Mouse (Mus musculus) left cerebral cortex, adult 9 months (tissue): Measurements from ENCODE around the gene Tespa1.
"Not testable (repeated sequence)": the region's sequence is repeated elsewhere in the genome, so short reads cannot be mapped to it uniquely, and the experiment has no call there.

Source experiments
- DNase-seq, 2 experiments: peaks; one replicate each; pipeline ENCODE4 v3.0.0; 2022; ENCODE audit warnings: low spot score in 2 of 2

Tespa1 gene

DNA sequence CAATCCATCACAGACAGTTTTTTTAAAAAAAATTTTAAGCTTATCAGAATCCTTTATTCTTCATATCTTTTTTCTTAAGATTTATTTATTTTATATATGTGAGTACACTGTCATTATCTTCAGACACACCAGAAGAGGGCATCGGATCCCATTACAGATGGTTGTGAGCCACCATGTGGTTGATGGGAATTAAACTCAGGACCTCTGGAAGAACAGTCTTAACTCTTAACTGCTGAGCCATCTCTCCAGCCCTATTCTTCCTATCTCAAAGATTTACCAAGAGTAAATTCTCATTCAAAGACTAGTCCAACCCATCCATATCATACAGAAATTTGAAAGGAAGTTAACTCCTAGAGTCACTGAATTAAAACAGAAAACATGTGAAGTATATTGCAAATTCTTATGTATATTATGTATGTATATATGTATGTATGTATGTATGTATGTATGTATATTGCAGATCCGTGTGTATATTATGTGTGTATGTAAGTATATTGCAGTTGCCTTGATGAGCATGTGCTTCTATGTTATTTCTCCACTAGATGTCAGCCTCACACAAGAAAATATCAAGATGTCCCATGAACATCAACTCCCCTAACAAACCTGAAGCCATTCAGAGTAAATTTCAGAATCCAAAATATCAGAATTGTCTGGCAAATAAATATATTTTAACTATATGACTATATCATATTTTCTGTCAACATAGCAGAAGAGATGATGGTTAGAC lies 40.9 kb downstream of the Tespa1 start:
- DNase-seq, result no peak

DNA sequence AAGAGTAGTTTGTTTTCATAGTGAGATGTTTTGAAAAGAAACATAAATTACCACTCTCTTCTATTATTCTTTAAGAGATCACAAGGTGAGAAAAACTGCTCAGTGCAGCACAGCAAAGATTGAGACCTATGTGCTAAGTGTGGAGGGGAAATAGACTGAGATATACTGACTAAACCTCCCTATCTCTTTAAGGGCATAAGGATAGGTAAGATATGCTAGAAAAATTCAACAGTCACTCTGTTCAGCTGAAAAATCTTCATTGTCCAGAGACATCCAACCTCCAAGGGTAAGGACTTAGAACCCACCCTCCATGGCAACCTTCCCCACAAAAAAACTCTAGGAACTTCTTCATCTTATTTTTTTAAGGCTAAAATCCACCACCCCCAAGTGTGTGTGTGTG lies 42.1 kb downstream of the Tespa1 start:
- DNase-seq, result no peak

DNA sequence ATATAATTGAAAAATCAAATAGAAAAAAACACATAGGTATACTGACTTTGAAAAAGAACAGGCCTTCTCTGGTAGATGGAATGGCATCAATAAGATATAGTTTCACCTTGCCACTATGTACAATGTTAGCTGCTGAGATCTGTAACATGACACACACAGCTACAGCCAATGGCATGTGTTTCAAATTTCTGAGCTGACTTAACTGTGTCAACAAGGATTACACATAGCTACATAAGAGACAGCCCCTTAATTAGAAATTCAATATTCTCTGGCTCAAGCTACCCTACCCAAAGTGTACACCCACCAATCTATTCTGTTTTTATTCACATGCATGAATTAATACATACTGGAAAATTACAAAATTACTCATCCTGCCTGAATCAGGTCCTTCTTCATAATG lies 45.7 kb downstream of the Tespa1 start:
- DNase-seq, result no peak

DNA sequence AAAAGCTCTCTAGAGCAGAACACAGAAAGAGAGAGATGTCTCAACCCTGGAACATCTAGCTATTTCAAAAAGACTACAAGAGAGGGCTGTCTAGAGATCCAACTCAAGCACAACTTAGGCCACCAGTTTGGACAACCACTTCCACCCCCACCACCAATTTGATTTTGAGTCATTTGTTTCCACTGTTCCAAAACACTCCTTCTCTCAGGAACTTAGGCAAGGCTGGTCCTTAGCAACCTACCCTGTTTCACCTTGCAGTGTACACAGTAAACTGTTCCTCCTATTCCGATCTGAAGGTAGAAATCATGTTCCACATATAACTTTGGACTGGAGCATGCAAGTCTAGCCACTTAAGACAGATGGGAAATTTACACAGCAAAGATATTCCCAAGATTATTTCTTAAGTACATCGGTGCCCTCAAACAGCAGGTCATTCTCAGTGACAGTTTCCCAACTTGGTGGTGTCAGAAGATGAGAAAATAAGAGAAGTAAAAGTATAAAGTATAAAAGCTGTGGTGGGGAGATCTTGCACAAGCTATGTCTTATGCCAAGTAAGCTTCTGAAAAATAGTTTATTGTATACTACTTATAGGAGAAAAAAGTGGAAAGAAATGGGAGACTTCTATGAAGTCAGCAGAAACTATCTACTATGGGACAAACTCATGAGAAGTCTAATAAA lies 47.5 kb downstream of the Tespa1 start:
- DNase-seq, result no peak

DNA sequence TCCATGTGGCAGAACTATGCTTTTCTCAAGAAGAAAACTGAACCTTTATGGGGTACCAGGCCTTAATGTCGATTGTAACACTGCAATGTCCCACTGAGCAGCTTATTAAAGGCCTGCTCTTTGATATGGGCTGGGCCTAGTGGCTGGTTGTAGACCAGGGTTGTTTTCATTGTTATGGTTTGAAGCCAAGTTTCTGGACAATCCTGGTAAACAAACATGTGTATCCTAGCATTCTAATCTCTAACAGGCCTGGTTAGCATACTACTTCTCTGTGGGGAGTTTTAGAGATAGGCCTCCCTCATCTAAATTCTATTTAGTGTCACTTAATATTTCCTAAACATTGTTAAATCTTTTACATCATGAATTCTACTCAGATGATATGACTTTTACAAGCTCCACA lies 49.0 kb downstream of the Tespa1 start:
- DNase-seq, result no peak

DNA sequence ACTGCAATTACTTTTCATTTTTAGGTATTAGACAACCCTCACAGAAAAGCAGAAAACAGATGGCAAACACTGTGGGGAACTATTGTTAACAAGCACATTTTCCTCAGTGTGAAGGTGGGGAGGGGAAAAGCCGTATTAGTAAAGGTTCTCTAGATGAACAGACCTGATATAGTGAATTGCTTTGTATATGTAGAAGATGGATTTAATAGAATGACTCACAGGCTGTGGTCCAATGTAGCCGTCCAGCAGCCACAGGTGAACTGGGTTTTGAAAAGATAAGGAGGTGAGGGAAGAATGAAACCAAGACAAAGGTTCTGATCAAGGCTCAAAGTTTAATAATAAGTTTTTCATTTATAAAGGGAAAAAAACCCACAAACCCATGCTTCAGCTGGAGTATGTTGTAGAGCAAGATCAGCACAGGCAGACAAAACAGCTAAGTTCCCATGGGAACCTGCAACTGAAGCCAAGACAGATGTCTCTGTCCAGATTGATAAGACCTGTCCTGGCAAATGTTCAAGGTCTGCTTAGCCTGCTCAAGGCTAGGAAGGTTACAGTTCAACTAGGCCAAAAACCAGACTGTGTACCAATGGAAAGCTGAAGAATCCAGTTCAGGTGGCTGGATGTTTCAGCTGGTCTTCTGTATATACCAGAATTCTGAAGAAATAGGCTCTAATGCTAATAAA lies 50.0 kb downstream of the Tespa1 start:
- no peak for DNase-seq

DNA sequence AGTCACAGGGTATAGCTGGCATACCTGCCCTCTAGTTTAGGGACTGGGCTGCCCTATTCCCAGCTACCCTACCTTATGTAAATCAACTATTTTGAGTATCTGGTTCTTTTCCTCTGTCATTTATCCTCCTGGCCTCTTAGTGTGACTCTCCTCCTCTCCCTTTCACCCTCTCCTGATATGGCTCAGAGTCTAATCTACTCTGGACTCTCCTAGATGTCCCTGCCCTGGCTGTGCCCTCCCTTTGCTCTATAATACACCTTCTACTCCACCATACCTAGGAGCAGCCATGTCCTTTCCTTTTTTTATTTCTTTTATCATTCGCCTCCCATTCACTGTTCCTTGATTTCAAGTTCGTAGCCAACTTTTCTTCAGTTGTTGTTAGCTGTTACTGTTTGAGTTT lies 52.5 kb downstream of the Tespa1 start:
- DNase-seq, result no peak

DNA sequence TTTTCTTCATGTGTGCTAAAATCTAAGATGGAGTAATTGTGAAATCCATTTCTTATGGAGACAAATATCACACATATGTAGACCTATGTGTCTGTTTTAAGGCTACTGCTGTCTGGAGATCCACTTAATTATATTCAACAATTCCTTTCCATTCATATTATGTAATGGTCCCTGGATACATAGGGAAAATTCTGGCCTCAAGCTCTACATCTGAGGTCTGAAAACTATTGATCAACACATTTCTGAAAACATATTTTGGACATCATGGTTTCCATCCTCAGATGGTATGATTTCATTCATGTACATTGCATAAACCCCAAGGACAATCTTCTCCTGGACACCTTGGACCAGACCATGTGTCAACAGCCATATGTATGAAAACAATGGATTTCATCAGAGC lies 71.6 kb downstream of the Tespa1 start, which contains the start of gene Vmn2r84:
Vmn2r84 (minus strand) TSS at position 101 of the 400 bp plus-strand sequence.
- no peak for DNase-seq

DNA sequence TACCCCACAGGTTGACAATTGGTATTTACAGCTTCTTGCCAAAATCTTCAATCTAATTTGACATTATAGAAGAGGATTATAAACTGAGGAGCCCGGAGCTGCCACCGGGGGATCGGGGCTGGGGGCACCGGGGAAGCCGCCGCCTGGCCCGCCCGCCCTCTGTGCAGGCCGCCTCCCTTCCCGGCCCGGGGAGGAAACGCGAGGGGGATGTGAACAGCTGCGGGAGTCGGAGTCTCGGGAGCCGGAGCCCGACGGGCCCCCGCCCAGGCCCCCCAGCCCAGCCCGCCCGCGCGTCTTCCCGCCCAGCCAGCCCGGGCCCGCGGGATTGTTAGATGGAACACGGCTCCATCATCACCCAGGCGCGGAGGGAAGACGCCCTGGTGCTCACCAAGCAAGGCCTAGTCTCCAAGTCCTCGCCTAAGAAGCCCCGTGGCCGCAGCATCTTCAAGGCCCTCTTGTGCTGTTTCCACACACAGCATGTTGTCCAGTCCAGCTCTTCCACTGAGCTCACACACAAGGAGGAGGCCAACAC lies 89.6 kb downstream of the Tespa1 start:
- DNase-seq, result not testable (repeated sequence)
